Mouse (Mus musculus): Measurements from ENCODE around the gene Epdr1. TPM values are rescaled to one million over a fixed set of nuclear protein-coding genes. Genes with fewer than 3 reads are reported as not detected.
"Not testable (repeated sequence)": the region's sequence is repeated elsewhere in the genome, so short reads cannot be mapped to it uniquely, and the experiment has no call there.

Epdr1 gene
- polyA plus RNA-seq, 1 experiment from 2014 or later, result 16.0 TPM

DNA sequence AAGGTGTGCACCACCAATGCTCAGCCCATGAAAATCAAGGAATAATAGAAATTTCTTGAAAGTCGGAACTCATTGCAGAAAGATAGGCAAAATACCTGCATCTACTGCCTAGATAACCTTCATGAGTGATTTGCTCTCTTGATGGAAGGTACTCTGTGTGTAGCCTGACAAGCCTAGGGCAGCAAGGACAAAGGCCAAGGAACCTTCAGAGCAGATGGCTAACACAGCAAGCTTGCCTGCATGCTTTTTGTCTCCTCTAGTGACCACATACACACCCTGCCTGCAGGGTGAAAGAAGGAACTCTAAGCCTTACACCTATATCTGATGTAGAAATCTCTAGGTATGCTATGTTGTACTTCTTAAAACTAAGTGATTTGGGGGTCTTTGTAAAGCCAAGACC is 24.6 kb downstream of the Epdr1 start:
- 96% methylated on average over 1 of the region's 1 CpGs for WGBS
- no peaks in the 10 kb centered on the region for H3K27me3 ChIP-seq (replicated peaks; ENCODE audit: insufficient read depth, low read length)
- H3K9me3 ChIP-seq (ENCODE audit: low read length), result no peaks in the 10 kb centered on the region
- H3K4me2 ChIP-seq (replicated peaks; ENCODE audit: low read depth, low read length), result no peak overlapping the region
- ATAC-seq (no peak), DNase-seq (ENCODE audit: low spot score) (no peak)
- no peak overlapping the region for H3K9ac ChIP-seq (replicated peaks; ENCODE audit: low read depth)
- no peaks in the 10 kb centered on the region for H3K36me3 ChIP-seq (ENCODE audit: insufficient read depth, low read length)
- TF ChIP-seq EP300 (IDR thresholded peaks at IDR 0.05), result no peak
- TF ChIP-seq CTCF (IDR thresholded peaks at IDR 0.05), result no peak
- no peak overlapping the region for H3K4me3 ChIP-seq (ENCODE audit: low read depth, low read length)
- H3K4me1 ChIP-seq (ENCODE audit: insufficient read depth, low read depth, low read length), result no peaks in the 10 kb centered on the region
- H3K27ac ChIP-seq (ENCODE audit: low read length), result no peak overlapping the region

- H3K36me3 ChIP-seq (ENCODE audit: insufficient read depth, low read length), result no peaks in the 10 kb centered on the region
- no peak overlapping the region for H3K9ac ChIP-seq (replicated peaks; ENCODE audit: low read depth)
- ATAC-seq (no peak), DNase-seq (ENCODE audit: low spot score) (no peak)
- no peaks in the 10 kb centered on the region for H3K27me3 ChIP-seq (replicated peaks; ENCODE audit: insufficient read depth, low read length)
- H3K4me1 ChIP-seq (ENCODE audit: insufficient read depth, low read depth, low read length), result no peaks in the 10 kb centered on the region
- no peak overlapping the region for H3K27ac ChIP-seq (ENCODE audit: low read length)
- H3K4me3 ChIP-seq (ENCODE audit: low read depth, low read length), result no peak overlapping the region
- H3K9me3 ChIP-seq (ENCODE audit: low read length), result no peaks in the 10 kb centered on the region
- H3K4me2 ChIP-seq (replicated peaks; ENCODE audit: low read depth, low read length), result no peak overlapping the region
- WGBS, result 83% methylated on average over 3 of the region's 3 CpGs
- TF ChIP-seq CTCF (IDR thresholded peaks at IDR 0.05) (no peak), EP300 (IDR thresholded peaks at IDR 0.05) (no peak)
Measured at GRCm38 (mm10) chr13:19590996-19591759, 28.5 kb downstream of the Epdr1 start.

DNA sequence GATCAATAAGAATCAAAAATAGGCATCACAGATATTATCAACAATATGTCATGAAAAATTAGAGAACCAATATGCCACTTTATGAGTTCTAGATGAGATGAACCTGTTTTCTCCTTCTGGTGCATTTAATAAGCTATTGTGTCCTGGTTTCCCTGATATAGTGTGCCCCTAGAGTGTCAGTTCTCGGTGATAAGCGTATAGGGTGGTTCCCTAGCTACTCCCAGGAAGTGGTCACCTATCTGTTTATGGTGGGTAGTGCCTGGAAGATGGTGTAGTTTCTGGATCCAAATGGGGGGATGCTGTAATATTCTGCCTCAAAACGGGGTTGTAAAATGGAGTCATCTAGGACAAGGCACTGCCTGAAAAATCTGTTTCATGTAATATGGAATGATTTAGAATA is 43.8 kb downstream of the Epdr1 start:
- 73% methylated on average over 3 of the region's 3 CpGs for WGBS
- no peak for ATAC-seq
- no peak overlapping the region for H3K27ac ChIP-seq (ENCODE audit: low read length)
- no peak for DNase-seq (ENCODE audit: low spot score)
- no peak overlapping the region for H3K4me3 ChIP-seq (ENCODE audit: low read depth, low read length)
- H3K4me2 ChIP-seq (replicated peaks; ENCODE audit: low read depth, low read length), result no peak overlapping the region
- no peaks in the 10 kb centered on the region for H3K27me3 ChIP-seq (replicated peaks; ENCODE audit: insufficient read depth, low read length)
- no peaks in the 10 kb centered on the region for H3K4me1 ChIP-seq (ENCODE audit: insufficient read depth, low read depth, low read length)
- no peak for TF ChIP-seq CTCF (IDR thresholded peaks at IDR 0.05)
- no peak for TF ChIP-seq EP300 (IDR thresholded peaks at IDR 0.05)
- H3K36me3 ChIP-seq (ENCODE audit: insufficient read depth, low read length), result no peaks in the 10 kb centered on the region
- no peaks in the 10 kb centered on the region for H3K9me3 ChIP-seq (ENCODE audit: low read length)
- H3K9ac ChIP-seq (replicated peaks; ENCODE audit: low read depth), result no peak overlapping the region

DNA sequence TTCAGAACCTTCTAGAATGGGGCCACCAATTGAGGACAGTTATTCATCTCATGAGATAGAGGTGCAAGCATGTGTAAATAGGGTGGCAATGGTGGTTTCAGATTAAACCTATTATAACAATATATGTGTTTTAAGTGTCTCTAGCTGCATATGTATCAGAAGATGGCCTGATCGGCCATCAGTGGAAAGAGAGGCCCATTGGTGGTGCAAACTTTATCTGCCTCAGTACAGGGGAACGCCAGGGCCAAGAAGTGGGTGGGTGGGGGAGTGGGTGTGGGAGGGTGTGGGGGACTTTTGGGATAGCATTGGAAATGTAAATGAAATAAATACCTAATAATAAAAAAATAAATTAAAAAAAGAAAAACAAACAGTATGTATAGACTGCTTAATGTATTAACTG is 45.0 kb downstream of the Epdr1 start:
- H3K4me3 ChIP-seq (ENCODE audit: low read depth, low read length); H3K27me3 ChIP-seq (replicated peaks; ENCODE audit: insufficient read depth, low read length); H3K4me1 ChIP-seq (ENCODE audit: insufficient read depth, low read depth, low read length); H3K9ac ChIP-seq (replicated peaks; ENCODE audit: low read depth); H3K36me3 ChIP-seq (ENCODE audit: insufficient read depth, low read length); DNase-seq (ENCODE audit: low spot score); ATAC-seq; H3K27ac ChIP-seq (ENCODE audit: low read length); H3K9me3 ChIP-seq (ENCODE audit: low read length); H3K4me2 ChIP-seq (replicated peaks; ENCODE audit: low read depth, low read length): not testable (repeated sequence)
- 78% methylated on average over 2 of the region's 2 CpGs for WGBS

DNA sequence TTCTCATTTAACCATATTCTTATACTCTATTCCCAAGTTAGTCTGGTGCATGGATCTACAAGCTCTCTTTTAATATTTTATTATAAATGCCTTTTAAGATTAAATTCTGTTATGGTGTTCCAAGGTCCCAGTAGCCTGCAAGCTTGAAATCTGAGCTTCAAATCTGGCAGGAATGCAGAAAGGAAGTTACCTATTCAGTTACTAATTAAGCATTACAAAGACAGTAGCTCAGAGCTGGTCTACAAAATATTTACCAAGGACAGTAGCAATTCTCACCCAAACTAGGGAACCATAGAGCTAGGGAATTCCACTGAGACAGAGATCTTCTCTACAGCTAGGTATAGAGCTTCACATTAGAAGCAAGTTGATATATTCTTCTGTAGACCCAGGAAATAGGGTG is 49.6 kb downstream of the Epdr1 start:
- ATAC-seq; H3K27me3 ChIP-seq (replicated peaks; ENCODE audit: insufficient read depth, low read length); DNase-seq (ENCODE audit: low spot score); H3K9me3 ChIP-seq (ENCODE audit: low read length); H3K9ac ChIP-seq (replicated peaks; ENCODE audit: low read depth); H3K4me3 ChIP-seq (ENCODE audit: low read depth, low read length); H3K4me2 ChIP-seq (replicated peaks; ENCODE audit: low read depth, low read length); H3K27ac ChIP-seq (ENCODE audit: low read length); H3K4me1 ChIP-seq (ENCODE audit: insufficient read depth, low read depth, low read length); H3K36me3 ChIP-seq (ENCODE audit: insufficient read depth, low read length): not testable (repeated sequence)

DNA sequence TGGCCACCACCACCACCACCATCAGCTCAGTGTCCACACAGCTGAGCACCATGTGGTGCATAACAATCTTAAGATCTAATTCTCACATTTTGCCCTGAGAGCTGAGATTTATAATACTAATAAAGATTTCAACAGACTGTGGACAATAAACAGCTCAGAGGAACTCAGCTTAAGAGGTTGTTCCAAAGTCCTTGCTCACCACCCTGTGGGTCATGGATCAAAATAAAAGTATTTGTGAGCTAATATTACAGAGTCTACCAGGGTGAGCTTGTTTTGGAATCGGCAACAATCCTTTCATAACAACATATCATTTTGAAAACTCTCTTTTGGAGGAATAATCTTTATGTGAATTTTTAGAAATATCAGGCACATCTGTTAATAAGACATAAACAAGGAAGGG is 57.2 kb downstream of the Epdr1 start:
- H3K9me3 ChIP-seq (ENCODE audit: low read length), result no peaks in the 10 kb centered on the region
- TF ChIP-seq CTCF (IDR thresholded peaks at IDR 0.05) (no peak), EP300 (IDR thresholded peaks at IDR 0.05) (no peak)
- no peak overlapping the region for H3K9ac ChIP-seq (replicated peaks; ENCODE audit: low read depth)
- H3K4me2 ChIP-seq (replicated peaks; ENCODE audit: low read depth, low read length), result no peak overlapping the region
- no peak for ATAC-seq
- no peaks in the 10 kb centered on the region for H3K36me3 ChIP-seq (ENCODE audit: insufficient read depth, low read length)
- H3K27me3 ChIP-seq (replicated peaks; ENCODE audit: insufficient read depth, low read length), result no peaks in the 10 kb centered on the region
- WGBS, result 91% methylated on average over 1 of the region's 1 CpGs
- DNase-seq (ENCODE audit: low spot score), result no peak
- no peak overlapping the region for H3K27ac ChIP-seq (ENCODE audit: low read length)
- no peak overlapping the region for H3K4me3 ChIP-seq (ENCODE audit: low read depth, low read length)
- no peaks in the 10 kb centered on the region for H3K4me1 ChIP-seq (ENCODE audit: insufficient read depth, low read depth, low read length)

DNA sequence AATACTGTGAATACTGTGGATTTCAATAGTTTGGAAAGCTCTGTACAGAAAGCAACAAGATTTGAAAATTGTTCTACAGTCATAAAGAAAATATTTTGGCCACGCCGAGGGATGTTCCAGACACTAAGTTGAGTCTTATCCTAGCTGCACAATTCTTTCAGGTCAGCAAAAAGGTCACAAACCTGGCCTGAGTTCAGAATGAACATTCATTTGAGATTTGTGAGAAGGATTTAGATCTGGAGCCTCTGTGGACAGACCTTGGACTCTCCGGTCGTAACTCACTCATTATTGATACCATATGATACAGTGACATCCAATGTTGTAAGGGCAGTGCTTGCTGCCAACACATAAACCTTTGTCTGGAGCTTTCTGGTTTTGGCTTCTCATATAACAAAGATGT is 64.3 kb downstream of the Epdr1 start:
- DNase-seq (ENCODE audit: low spot score) (no peak), ATAC-seq (no peak)
- Histone ChIP-seq H3K4me2 (replicated peaks; ENCODE audit: low read depth, low read length) (no peak overlapping the region), H3K4me1 (ENCODE audit: insufficient read depth, low read depth, low read length) (no peaks in the 10 kb centered on the region), H3K27me3 (replicated peaks; ENCODE audit: insufficient read depth, low read length) (no peaks in the 10 kb centered on the region), H3K36me3 (ENCODE audit: insufficient read depth, low read length) (no peaks in the 10 kb centered on the region), H3K9me3 (ENCODE audit: low read length) (no peaks in the 10 kb centered on the region), H3K27ac (ENCODE audit: low read length) (no peak overlapping the region), H3K4me3 (ENCODE audit: low read depth, low read length) (no peak overlapping the region), H3K9ac (replicated peaks; ENCODE audit: low read depth) (no peak overlapping the region)
- TF ChIP-seq CTCF (IDR thresholded peaks at IDR 0.05) (no peak), EP300 (IDR thresholded peaks at IDR 0.05) (no peak)
- 90% methylated on average over 4 of the region's 4 CpGs for WGBS

Other genes starting within 250 kb of the Epdr1 start
- 151 and 159 TPM in 2 replicates for gene Stard3nl, start 224.1 kb downstream of the Epdr1 start, polyA plus RNA-seq (2015; fragmentation: Nextera tagmentation; extraction: Ambion mirVana)
- gene Sfrp4, start 3.2 kb upstream of the Epdr1 start, polyA plus RNA-seq (2015; fragmentation: Nextera tagmentation; extraction: Ambion mirVana), result 0.36 and 0.76 TPM in 2 replicates
- gene Nme8, start 77.9 kb upstream of the Epdr1 start, polyA plus RNA-seq (2015; fragmentation: Nextera tagmentation; extraction: Ambion mirVana), result 0.11 TPM in 1 of 2 replicates, not detected in the other
- 1.4 and 2.6 TPM in 2 replicates for gene Gpr141, start 204.3 kb upstream of the Epdr1 start, polyA plus RNA-seq (2015; fragmentation: Nextera tagmentation; extraction: Ambion mirVana)

Data from lung, postnatal 0 days (tissue).